Mouse (Mus musculus) adrenal gland, adult (tissue): ENCODE results near the gene Hspa5.
"Not testable (repeated sequence)": the region's sequence is repeated elsewhere in the genome, so short reads cannot be mapped to it uniquely, and the experiment has no call there.

Experiments used
- DNase-seq, 2 experiments: peaks; one replicate each; pipeline ENCODE4 v3.0.0; 2022 to 2023; ENCODE audit warnings: low spot score in 1 of 2; ENCODE audit not compliant: inconsistent age in 2 of 2

Hspa5 gene

DNA sequence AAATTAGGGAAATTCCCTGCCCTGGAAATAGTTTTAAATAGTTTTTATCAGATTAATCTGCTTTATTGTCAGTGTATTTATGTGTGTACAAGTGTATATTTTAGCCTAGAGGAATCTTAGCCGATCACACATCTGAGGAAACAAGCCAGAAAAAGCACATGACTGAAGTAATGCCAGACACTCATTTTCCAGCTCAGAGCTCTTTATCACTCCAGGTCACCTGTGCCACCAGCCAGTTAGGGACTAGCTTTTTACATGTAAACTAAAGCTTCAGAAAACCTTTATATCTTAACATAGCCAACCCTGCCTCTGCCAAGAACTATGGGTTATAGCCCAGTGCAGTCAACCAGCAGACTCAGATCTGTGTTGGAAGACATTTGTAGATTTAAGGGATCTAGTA, 33.0 kb downstream of the Hspa5 start:
- no peak for DNase-seq

- no peak for DNase-seq
Observed at GRCm38 (mm10) chr2:34805364-34805950, 33.7 kb downstream of the Hspa5 start.

DNA sequence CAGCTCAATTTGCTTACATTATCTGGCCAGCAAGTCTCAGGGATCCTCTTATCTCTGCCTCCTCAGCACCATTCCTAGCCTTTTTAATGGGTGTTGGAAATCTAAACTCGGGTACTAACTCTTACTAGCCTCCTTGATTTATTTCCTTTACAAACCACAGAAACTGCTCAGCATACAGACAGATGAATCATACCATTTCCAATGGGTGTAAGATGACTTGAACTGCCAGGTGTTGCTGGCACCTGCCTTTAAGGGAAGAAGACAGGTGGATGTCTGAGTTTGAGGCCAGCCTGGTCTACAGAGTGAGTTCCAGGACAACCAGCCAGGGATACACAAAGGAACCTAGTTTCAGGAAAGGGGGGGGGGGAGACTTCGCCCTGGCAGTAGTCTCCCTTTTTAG, 36.3 kb downstream of the Hspa5 start:
- DNase-seq: no peak

- DNase-seq: no peak
Observed at GRCm38 (mm10) chr2:34809568-34809967, 37.8 kb downstream of the Hspa5 start.

DNA sequence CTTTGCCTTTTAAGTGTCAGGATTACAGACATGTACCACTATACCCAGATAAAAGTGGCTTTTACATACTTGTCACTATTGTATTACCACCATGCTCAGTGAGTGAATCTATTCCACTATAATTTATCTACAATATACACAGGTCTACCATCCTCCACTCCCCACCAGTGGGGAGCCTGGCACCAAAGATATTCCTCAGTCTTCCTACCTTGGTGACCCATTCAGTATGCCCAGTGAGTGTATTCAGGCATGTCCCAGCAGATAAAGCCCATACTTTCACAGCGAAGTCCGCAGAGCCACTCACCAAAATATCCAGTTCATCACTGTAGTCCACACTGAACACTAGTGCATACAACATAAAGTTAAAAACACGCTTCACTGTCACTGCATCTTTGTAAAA, 39.0 kb downstream of the Hspa5 start:
- DNase-seq: no peak

GRCm38 (mm10) chr2:34812706-34813105, 40.9 kb downstream of the Hspa5 start:
- no peak for DNase-seq

GRCm38 (mm10) chr2:34815893-34816292, 44.1 kb downstream of the Hspa5 start:
- DNase-seq: not testable (repeated sequence)

DNA sequence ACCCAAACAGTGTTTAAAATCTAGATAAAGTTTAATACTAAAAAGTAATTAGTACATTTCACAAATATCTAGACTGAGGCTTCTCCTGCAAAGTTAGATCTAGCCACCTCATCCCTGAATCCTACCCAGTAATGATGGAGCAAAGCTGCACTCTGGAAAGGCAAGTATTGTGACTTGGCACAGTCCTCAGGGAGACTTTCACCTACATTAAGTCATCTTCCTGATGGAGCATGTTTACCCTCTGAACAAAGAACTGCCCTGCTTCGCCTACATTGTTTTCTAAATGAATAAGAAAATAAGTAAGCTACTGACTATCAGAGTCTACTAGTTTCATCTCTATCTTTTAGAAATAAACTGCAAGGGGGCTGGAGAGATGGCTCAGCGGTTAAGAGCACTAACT, 46.7 kb downstream of the Hspa5 start:
- DNase-seq: no peak

GRCm38 (mm10) chr2:34825827-34826459, 54.2 kb downstream of the Hspa5 start, which contains the start of gene Fbxw2:
Gene Fbxw2 (minus strand): TSS chr2:34826311.
- DNase-seq: peak; percentile 94 to 97

GRCm38 (mm10) chr2:34826460-34827231, 54.9 kb downstream of the Hspa5 start:
- DNase-seq: no peak
